Mouse (Mus musculus): Measurements from ENCODE around the gene Hoxa1.

DNA sequence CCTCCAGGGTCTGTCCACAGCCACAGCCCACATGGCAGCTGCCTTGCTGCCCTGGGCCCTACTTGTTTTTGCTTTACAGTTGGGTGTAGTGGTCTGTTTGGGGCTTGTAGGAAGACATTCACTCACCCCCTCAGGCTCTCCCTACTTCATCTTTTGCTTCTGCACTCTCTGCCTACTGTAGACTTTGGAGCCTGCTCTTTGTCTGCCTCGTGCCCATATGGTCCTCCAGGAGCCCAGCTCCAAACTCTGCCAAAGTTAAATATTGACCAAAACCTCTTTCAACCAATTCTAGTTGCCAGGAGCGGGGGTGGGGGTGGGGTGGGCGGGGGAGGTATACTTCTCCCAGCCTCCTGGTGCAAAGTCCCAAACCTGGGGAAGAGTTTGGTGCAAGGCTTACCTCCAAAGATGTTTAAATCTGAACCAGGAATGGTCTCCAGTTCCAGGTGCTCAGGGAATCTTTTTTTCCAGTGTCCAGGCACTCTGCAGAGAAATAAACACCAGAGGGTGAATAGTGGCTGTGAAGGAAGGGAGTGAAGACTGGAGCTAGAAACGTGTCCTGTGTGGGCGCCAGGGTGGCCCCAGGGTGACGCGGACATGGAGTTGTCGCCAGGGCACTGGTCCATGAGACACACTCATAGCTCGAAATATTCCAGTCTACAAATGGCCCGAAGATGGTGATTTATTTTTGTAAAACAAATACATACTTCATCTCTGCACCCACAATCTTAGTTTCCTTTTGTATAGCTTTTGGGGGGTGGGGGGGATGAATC lies 25.4 kb upstream of the Hoxa1 start:
- TF ChIP-seq POLR2A (IDR thresholded peaks at IDR 0.05; ENCODE audit: extremely low read depth, insufficient read depth, low read length) (no peak), CTCF (IDR thresholded peaks at IDR 0.05; ENCODE audit: low read depth, low read length) (no peak)

All from liver, adult 2 months (tissue).